Mouse (Mus musculus): ENCODE data around the gene Olfr8.
"Not testable (repeated sequence)": the region's sequence is repeated elsewhere in the genome, so short reads cannot be mapped to it uniquely, and the experiment has no call there.

Gene Olfr8

GRCm38 (mm10) chr10:78950336-78950735 is at the start of gene Olfr8:
TSS of gene Olfr8 (plus strand) at chr10:78950636.
- not testable (repeated sequence) for DNase-seq (ENCODE audit: low read depth in 1 of 2, low spot score in 2 of 2)

DNA sequence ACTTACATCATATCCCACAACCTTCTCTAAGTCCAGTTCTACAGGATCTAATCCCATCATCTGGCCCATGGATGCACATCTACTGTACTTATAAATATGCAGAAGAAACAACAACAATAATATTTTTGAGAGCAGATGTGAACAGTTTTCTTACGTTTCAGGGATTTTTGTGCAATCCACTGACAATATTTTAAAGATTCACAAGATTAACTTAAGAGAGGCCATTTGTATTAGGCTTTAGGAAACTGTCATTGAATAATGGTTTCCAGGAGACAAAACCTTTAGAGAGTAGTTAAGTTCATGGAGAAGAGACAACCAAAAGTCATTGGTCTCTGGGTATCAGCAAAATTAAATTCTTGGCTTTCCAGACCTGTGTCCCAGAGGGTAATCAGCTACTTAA is 37.6 kb upstream of the Olfr8 start, which contains the start of gene Olfr1354:
Olfr1354 (plus strand) TSS at position 301 of the 400 bp plus-strand sequence.
- DNase-seq (ENCODE audit: low read depth in 1 of 2, low spot score in 2 of 2): not testable (repeated sequence)

DNA sequence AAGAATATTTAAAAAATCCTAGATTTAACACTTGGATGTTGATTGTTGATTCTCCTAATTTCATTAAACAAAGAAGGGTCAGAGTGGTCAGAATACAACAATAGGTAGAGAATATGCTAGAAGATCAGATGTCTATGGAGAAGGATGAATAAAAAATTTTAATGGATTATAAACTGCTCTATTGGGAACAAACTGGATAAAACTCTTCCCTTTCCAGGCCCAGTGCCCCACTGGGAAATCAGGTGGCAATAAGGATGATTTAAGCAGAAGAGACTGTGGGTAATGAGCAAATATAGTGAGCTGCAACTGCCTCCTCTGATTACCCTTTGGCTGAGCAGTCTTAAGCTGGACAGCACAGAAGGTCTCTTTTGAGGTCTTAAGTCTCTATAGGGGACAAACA is 12.6 kb downstream of the Olfr8 start, which contains the start of gene Olfr1353:
Olfr1353 (plus strand) TSS at position 301 of the 400 bp plus-strand sequence.
- DNase-seq (ENCODE audit: low read depth in 1 of 2, low spot score in 2 of 2): not testable (repeated sequence)

DNA sequence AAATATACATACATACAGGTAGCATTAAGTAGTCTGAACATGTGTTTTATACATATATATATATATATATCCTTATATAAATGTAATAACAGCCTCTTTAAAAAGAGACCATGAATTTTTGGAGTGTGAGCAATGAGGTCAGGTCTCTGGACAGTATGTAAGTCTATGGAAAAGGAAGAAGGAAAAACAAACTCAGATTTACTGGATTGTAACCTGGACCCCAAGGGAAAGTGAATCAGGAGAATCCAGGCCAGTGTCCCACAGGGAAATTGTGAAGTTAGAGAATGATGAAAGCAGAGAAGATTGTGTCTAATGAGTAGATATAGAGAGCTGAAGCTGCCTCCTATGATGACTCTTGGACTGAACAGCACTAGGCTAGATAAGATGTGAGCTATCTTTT is 30.3 kb downstream of the Olfr8 start, which contains the start of gene Olfr1352:
Olfr1352 (plus strand) TSS at position 301 of the 400 bp plus-strand sequence.
- DNase-seq (ENCODE audit: low read depth in 1 of 2, low spot score in 2 of 2): no peak

Data from monocyte, adult 2 months (primary cell).